Mouse (Mus musculus) heart, embryonic 16.5 days (tissue): ENCODE measurements around the gene Spindoc. TPM values are rescaled to one million over a fixed set of nuclear protein-coding genes. Genes with fewer than 3 reads are reported as not detected.

Experiments
- ATAC-seq: fragments of 200-750 bp; cut with Nextera tagmentation; replicated peaks from 2 replicates; pipeline ENCODE4 v1.8.0; 2017; ENCODE audit warnings: moderate number of reproducible peaks; ENCODE audit not compliant: insufficient read depth, low FRiP score; ENCODE audit errors: extremely low read depth
- H3K27ac ChIP-seq: fragments of 300-500 bp; sonication (generic); 2 replicates; pipeline ENCODE4 v1.5.1; 2014; ENCODE audit warnings: mild to moderate bottlenecking, low read length, control low read depth, moderate library complexity
- H3K27me3 ChIP-seq: fragments of 300-500 bp; sonication (generic); 2 replicates; pipeline ENCODE4 v1.6.1; 2014; ENCODE audit warnings: low read length, mixed read lengths; ENCODE audit not compliant: control insufficient read depth, insufficient read depth
- H3K36me3 ChIP-seq: fragments of 300-500 bp; sonication (generic); 2 replicates; pipeline ENCODE4 v1.6.1; 2014; ENCODE audit not compliant: control insufficient read depth, insufficient read depth
- H3K4me1 ChIP-seq: fragments of 300-500 bp; sonication (generic); 2 replicates; pipeline ENCODE4 v1.6.1; 2014; ENCODE audit warnings: low read length, mixed read lengths; ENCODE audit not compliant: control insufficient read depth, insufficient read depth
- H3K4me2 ChIP-seq: fragments of 300-500 bp; sonication (generic); 2 replicates; pipeline ENCODE4 v1.6.1; 2014; ENCODE audit warnings: low read depth, mild to moderate bottlenecking, control low read depth, low read length
- H3K4me3 ChIP-seq: fragments of 300-500 bp; sonication (generic); 2 replicates; pipeline ENCODE4 v1.5.1; 2014; ENCODE audit warnings: mild to moderate bottlenecking, control low read depth, low read length
- H3K9ac ChIP-seq: fragments of 300-500 bp; sonication (generic); 2 replicates; pipeline ENCODE4 v1.6.1; 2014; ENCODE audit warnings: low read length, control low read depth
- H3K9me3 ChIP-seq: fragments of 300-500 bp; sonication (generic); replicated peaks from 2 replicates; pipeline ENCODE4 v1.6.1; 2016; ENCODE audit warnings: low read length; ENCODE audit not compliant: control insufficient read depth
- WGBS: fragments of 180-500 bp; shearing (Covaris S2); extraction: QIAGEN DNeasy Blood & Tissue Kit; methylation state at CpG from one replicate; pipeline ENCODE4 v1.1.7; 2014; 5-methylcytosine and 5-hydroxymethylcytosine counted together
- polyA plus RNA-seq: library from polyadenylated mRNA; unstranded; fragments of >200 nt; fragmentation: Nextera tagmentation; extraction: Ambion mirVana; gene quantifications from 2 replicates; pipeline ENCODE4 v1.2.1, GENCODE M21; 2015

Gene Spindoc
- polyA plus RNA-seq, 1 experiment from 2014 or later, result 15.0 TPM

DNA sequence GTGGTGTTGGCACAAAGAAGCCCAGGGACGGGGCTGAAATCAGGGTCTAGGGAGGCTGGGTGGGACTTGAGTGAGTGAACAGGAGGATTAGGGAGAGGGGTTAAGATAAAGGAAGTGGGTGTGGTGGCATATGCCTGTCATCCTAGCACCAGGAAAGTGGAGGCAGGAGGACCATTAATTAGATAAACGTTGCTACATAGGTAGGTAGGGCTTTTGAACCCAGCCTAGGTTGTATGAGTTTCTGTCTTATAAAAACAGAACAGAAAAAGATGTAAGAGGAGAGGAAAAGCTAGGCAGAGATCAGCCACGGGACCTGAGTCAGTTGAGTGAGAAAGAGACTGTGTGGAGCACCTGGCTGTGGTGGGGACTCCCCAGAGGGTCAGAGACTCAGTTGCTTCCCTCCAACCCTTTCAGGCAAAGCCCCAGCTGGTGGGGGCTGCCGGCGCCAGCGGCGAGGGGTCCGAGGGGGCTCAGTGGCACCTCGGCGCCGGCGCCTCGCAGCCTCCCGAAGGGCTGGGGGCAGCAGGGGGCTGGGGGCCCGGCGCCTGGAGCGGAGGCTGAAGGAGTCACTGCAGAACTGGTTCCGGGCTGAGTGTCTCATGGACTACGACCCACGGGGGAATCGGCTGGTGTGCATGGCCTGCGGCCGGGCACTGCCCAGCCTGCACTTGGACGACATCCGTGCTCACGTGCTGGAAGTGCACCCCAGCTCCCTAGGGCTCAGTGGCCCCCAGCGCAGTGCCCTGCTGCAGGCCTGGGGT is 38.2 kb upstream of the Spindoc start:
- Histone ChIP-seq H3K4me1 (peaks cover 73% of the 10 kb centered on the region), H3K9me3 (no peaks in the 10 kb centered on the region), H3K27ac (no peak overlapping the region), H3K9ac (peak overlapping the region; percentile 43; the same call in 1 of the 2 replicates), H3K4me2 (no peak overlapping the region), H3K4me3 (no peak overlapping the region), H3K27me3 (no peaks in the 10 kb centered on the region), H3K36me3 (peaks cover 15% of the 10 kb centered on the region)
- ATAC-seq, result no peak
- WGBS, result 72% methylated on average over 27 of the region's 27 CpGs

DNA sequence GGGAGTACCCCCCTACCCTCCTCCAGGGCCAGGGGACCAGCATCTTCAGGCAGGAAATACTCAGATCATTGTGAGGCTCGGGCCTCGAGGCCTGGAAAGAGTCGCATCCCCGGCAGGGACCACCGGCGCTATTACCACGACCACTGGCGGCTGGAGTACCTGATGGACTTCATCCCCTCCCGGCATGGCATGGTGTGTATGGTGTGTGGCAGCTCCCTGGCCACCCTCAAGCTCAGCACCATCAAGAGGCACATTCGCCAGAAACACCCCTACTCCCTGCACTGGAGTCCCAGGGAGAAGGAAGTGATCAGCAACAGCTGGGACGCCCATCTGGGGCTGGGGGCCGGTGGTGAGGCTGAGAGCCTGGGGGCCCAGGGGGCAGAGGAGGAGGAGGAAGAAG is 37.3 kb upstream of the Spindoc start:
- H3K9ac ChIP-seq, result peak overlapping the region; percentile 4; the same call in 1 of the 2 replicates
- ATAC-seq, result no peak
- no peaks in the 10 kb centered on the region for H3K27me3 ChIP-seq
- peaks cover 12% of the 10 kb centered on the region; the same call in 1 of the 2 replicates for H3K36me3 ChIP-seq
- peaks cover 78% of the 10 kb centered on the region for H3K4me1 ChIP-seq
- no peaks in the 10 kb centered on the region for H3K9me3 ChIP-seq
- H3K27ac ChIP-seq, result no peak overlapping the region
- no peak overlapping the region for H3K4me2 ChIP-seq
- WGBS, result 67% methylated on average over 12 of the region's 12 CpGs
- H3K4me3 ChIP-seq, result no peak overlapping the region

DNA sequence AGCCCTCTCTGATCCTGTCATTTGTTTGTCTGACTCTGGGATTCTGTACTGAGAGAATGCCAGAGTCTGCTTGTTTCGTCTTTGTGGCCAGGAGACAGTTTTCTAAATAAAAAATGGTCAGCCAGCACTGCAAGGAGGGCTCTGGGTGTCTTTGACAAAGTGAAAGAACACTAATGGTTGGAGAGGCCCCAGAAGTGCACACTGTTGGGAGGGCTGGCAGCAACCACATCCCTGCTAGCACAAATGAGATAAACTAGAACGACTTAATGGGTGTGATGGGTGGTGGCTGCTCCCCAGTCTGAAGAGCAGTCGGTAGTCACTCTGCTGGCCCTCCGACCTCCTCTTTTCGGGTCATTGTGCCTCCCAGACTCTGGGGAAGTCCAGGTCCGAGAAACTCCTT is 36.3 kb upstream of the Spindoc start:
- Histone ChIP-seq H3K36me3 (peaks cover 6% of the 10 kb centered on the region; the same call in 1 of the 2 replicates), H3K4me3 (peak overlapping the region; percentile 89), H3K9ac (peak overlapping the region; percentile 97), H3K27me3 (no peaks in the 10 kb centered on the region), H3K4me1 (peaks cover 68% of the 10 kb centered on the region), H3K27ac (peak overlapping the region; percentile 15; the same call in 1 of the 2 replicates), H3K9me3 (no peaks in the 10 kb centered on the region), H3K4me2 (peak overlapping the region; percentile 91)
- ATAC-seq, result no peak
- 11% methylated on average over 6 of the region's 6 CpGs for WGBS

DNA sequence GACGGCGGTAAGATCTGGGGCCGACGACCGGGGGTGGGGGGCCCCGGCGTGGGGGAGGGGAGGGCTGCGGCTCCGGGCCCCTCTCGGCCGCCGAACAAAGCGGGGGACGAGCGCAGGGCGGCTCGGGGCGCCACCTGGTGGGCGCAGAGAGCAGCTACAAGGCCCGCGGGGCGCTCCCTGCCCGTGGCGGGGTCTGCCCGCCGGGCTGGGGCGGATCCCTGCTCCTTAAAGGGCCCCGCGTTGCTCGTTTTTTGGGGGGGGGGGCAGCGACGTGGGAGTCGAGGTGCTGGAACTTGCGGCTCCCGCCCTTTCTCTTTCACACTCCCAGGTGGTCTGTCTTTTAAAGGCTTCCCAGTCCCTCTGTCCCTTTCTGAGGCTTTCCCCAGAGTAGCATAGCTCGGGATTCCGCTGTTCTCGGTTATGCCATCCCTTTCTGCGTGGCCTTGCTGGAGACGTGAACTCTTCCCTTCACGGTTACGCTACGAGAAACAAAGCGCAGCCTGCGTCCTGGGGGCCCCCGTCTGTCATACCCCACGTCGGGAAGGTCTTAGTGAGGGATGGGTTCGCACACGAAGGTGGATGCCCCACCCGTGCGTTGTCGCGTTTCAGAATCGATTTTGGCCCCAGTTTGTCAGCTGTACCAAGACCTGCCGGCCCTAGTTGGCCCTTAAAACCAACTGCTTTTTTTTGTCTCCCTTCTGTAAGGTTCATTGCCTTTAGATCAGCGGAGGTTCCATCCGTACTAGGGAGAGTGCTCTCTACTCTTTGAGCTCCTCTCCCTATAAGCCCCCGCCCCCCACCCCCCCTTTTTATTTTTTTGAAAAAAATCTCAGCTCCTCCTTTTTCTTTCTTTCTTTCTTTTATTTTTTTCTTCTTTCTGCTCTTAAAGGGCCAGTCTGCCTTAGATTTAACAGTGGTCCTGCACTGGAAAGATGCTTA is 35.4 kb upstream of the Spindoc start:
- under 1% methylated on average over 59 of the region's 59 CpGs for WGBS
- Histone ChIP-seq H3K27me3 (no peaks in the 10 kb centered on the region), H3K4me3 (peak overlapping the region; percentile 89), H3K27ac (peak overlapping the region; percentile 94), H3K4me1 (peaks cover 59% of the 10 kb centered on the region), H3K36me3 (peaks cover 6% of the 10 kb centered on the region; the same call in 1 of the 2 replicates), H3K9me3 (no peaks in the 10 kb centered on the region), H3K9ac (peak overlapping the region; percentile 97), H3K4me2 (peak overlapping the region; percentile 91)
- peak; percentile 71 for ATAC-seq

DNA sequence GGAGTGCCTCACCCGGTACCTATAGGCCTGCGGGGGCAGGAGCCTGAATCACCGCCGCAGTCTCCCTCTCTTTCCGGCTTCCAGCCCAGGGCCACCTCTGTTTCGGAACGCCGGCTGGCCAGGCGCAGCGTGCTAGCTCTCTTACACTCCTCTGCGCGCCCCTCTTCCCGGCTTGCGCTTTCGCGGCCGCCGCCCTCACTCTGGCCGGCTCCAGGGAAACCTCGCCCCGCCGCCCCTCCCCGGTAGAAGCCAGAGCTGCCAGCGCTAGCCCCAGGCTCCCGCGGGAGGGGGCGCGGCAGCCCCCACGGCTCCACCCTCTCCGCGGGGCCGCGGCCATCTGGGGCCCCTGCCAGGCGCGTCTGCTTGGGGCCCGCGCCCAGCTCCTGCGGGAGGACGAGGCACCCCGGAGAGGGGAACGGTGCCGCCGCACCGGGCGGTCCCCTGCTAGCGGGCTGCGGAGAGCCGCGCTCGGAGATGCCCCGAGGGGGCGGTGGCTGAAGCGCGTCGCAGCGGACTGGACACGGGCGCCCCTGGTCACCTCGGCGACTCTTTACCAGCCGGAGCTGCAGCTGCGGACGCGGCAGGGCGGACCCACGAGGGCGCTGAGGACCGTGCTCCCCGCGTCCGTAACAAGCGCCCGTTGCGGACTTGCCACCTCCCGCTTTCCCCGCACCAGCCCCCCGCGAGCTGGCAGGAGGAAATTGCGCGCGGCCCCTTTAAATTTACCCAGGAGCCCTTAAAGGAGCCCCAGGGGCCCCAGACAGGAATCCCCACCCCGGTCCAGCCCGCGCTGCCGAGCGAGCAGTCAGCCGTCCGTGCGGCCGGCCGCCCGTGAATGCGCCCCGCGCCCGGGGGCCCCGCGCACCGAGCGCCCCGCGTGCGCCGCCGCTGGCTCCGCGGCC is 34.3 kb upstream of the Spindoc start, which contains the start of gene 2700081O15Rik:
Gene 2700081O15Rik, plus strand, starts transcription at position 792 of the 902 bp plus-strand sequence.
- peak; percentile 80 for ATAC-seq
- WGBS, result under 1% methylated on average over 89 of the region's 107 CpGs

DNA sequence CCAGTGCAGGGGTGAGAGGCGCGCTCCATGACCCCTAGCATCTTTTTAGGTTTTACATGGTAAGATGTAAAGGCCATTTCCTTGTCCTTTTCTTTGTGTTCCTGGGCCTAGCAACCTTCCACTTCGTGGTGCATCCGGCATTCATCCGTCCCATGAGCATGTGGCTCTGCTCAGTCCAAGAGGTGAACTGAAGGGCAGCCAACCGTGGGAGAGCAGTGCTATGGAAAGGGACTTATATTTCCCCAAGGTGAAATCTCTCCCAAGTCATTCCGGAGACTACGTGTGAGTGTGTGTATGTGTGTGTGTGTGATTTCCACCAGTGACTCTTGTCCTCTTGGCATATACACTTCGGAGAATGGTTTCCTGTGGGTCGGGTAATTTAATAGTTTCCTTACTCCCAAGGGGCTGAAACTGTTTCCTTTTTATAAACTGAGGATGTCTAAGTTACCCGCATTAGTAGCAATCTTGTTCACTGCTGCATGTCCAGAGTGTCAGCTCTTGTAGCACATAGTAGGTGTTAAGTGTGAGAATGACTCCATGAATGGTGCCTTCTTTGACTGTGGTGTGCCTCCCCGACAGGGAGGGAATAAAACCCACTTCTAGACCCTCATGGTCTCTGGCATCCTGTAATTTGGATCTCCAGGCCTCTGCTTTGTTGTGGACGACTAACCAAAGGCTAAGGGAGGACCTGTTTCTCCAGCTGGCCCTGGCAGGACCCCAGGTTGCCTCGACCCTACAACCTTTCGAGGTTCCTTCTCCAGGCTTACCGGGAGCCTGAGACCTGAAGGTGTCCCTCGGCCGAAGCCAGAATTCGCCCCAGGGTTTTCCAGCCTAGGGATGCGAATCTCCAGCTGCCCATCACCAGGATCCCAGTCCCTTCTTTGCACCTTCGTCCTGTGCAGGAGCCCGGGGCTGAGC is 33.4 kb upstream of the Spindoc start:
- Histone ChIP-seq H3K27ac (peak overlapping the region; percentile 94), H3K9ac (peak overlapping the region; percentile 97), H3K4me2 (peak overlapping the region; percentile 80), H3K9me3 (no peaks in the 10 kb centered on the region), H3K4me1 (peaks cover 39% of the 10 kb centered on the region), H3K27me3 (no peaks in the 10 kb centered on the region), H3K36me3 (peaks cover 6% of the 10 kb centered on the region; the same call in 1 of the 2 replicates), H3K4me3 (peak overlapping the region; percentile 89)
- WGBS, result 30% methylated on average over 22 of the region's 22 CpGs
- ATAC-seq, result no peak

More for the DNA sequence above, 34.3 kb upstream of the Spindoc start, which contains the start of gene 2700081O15Rik:
- H3K4me3 ChIP-seq, result peak within 1 kb of the TSS; percentile 89
- peaks cover 48% of the 10 kb centered on the region for H3K4me1 ChIP-seq
- H3K9me3 ChIP-seq, result no peaks in the 10 kb centered on the region
- H3K9ac ChIP-seq, result peak within 1 kb of the TSS; percentile 97
- no peaks in the 10 kb centered on the region for H3K27me3 ChIP-seq
- H3K36me3 ChIP-seq, result peaks cover 6% of the 10 kb centered on the region; the same call in 1 of the 2 replicates
- peak within 1 kb of the TSS; percentile 94 for H3K27ac ChIP-seq
- peak within 1 kb of the TSS; percentile 91 for H3K4me2 ChIP-seq

DNA sequence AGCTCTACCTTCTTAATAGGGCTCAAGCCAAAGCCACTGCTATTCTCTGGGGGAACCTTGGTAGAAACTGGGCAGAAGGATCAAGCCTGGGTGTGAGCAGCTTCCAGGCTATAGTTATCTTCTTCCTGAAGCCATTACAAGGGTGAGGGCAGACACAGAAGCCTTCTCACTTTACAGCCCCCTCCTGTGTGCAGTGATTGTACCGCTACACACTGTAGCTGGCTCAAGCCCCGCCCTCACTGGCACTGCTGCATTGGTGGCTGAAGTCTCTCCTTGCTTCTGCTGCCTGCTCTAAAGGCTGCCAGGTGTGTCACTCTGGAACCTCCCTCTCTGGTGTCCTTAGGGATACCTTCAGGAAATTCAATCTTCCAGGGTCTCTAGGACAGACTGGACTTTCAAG is 29.6 kb upstream of the Spindoc start:
- H3K4me3 ChIP-seq, result no peak overlapping the region

More for the DNA sequence above, 29.6 kb upstream of the Spindoc start:
- Histone ChIP-seq H3K36me3 (no peaks in the 10 kb centered on the region), H3K9ac (no peak overlapping the region), H3K27ac (no peak overlapping the region), H3K4me1 (peaks cover 11% of the 10 kb centered on the region), H3K9me3 (peaks cover 5% of the 10 kb centered on the region), H3K4me2 (no peak overlapping the region), H3K27me3 (no peaks in the 10 kb centered on the region)
- WGBS, result 54% methylated on average over 2 of the region's 2 CpGs
- ATAC-seq, result no peak
